Comparison of ENCODE assay signal across 8 mouse cellular contexts in the genomic region with DNA sequence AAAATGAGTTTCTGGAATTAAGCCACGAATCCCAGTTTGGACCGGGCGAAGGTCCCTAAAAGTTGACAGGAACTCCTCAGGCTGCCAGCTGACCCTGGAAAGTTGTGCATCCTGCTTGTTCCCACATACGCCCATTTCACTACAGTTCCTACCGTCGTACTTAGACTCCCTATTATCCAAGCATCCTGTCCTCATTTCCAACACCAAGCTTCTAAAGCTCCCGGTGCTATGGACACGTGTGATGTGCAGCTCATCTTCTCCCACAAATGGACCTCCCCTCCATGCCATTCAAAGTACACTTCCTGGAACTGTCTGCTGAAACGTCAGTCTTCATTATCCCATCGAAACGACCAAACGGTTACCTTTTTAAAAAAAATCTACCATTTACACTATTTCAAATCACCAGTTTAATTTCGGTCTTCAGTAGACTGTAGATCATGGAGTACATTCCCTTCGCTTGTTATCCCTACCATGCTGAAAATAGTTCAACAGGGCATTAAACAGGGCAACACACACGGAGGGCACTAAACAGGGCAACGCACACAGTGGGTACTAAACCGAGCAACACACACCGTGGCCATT. TPM values are rescaled to one million over a fixed set of nuclear protein-coding genes. Genes with fewer than 3 reads are reported as not detected.
DNase-seq lines count a peak whose midpoint lies in the region; ATAC-seq and TF ChIP-seq lines count a peak whose summit lies in the region.

No protein-coding gene starts in this region.

- peak overlapping the region; percentile 64 for H3K27ac ChIP-seq in ES-Bruce4 (ENCODE audit: insufficient read depth, low read length)
- peak overlapping the region; percentile 92 for H3K27ac ChIP-seq in heart, embryonic 13.5 days (replicated peaks)
- H3K27ac ChIP-seq in midbrain, embryonic 10.5 days (replicated peaks), result peak overlapping the region; percentile 99

- H3K36me3 ChIP-seq in ES-Bruce4 (ENCODE audit: control insufficient read depth, insufficient read depth, low read length, poor library complexity, severe bottlenecking), result no peaks in the 10 kb centered on the region
- peaks cover 3% of the 10 kb centered on the region; the same call in 1 of the 2 replicates for H3K36me3 ChIP-seq in heart, embryonic 13.5 days
- peaks cover 4% of the 10 kb centered on the region for H3K36me3 ChIP-seq in midbrain, embryonic 10.5 days

- no peaks in the 10 kb centered on the region for H3K4me1 ChIP-seq in ES-Bruce4 (ENCODE audit: control insufficient read depth, insufficient read depth, low read length)
- H3K4me1 ChIP-seq in heart, embryonic 13.5 days, result peaks cover 25% of the 10 kb centered on the region
- H3K4me1 ChIP-seq in midbrain, embryonic 10.5 days, result peaks cover 25% of the 10 kb centered on the region

- TF ChIP-seq EP300 in ES-Bruce4 (IDR thresholded peaks at IDR 0.05; ENCODE audit: insufficient read depth, low read depth, low read length), result no peak

- no peak for TF ChIP-seq POLR2A in ES-Bruce4 (IDR thresholded peaks at IDR 0.05; ENCODE audit: insufficient read depth, low read length)

- H3K4me2 ChIP-seq in heart, embryonic 13.5 days, result peak overlapping the region; percentile 78

- no peak for TF ChIP-seq CTCF in ES-Bruce4 (IDR thresholded peaks at IDR 0.05; ENCODE audit: low read depth, low read length)

- peak overlapping the region; percentile 81 for H3K4me3 ChIP-seq in ES-Bruce4 (ENCODE audit: low read depth, low read length)
- H3K4me3 ChIP-seq in heart, embryonic 13.5 days, result peak overlapping the region; percentile 97
- peak overlapping the region; percentile 97 for H3K4me3 ChIP-seq in midbrain, embryonic 10.5 days

- H3K9ac ChIP-seq in ES-Bruce4 (ENCODE audit: low read depth, poor library complexity, severe bottlenecking), result peak overlapping the region; percentile 69
- H3K9ac ChIP-seq in heart, embryonic 13.5 days, result peak overlapping the region; percentile 85

- H3K27me3 ChIP-seq in ES-Bruce4 (ENCODE audit: control insufficient read depth, insufficient read depth, low read length, poor library complexity, severe bottlenecking), result no peaks in the 10 kb centered on the region
- H3K27me3 ChIP-seq in heart, embryonic 13.5 days (replicated peaks), result no peaks in the 10 kb centered on the region
- no peaks in the 10 kb centered on the region for H3K27me3 ChIP-seq in midbrain, embryonic 10.5 days (ENCODE audit: low read depth, poor library complexity, severe bottlenecking)

- DNase-seq in frontal cortex, postnatal 25 days (ENCODE audit: low spot score in 2 of 2), result no peak
- DNase-seq in cerebellum, postnatal 25 days, result peak; percentile 14 to 30
- DNase-seq in kidney, postnatal 25 days, result peak; percentile 26 to 45
- peak; percentile 18 for DNase-seq in midbrain, embryonic 10.5 days (ENCODE audit: low spot score)

- WGBS in heart, embryonic 13.5 days, result 10% methylated on average over 18 of the region's 18 CpGs
- WGBS in midbrain, embryonic 10.5 days, result 17% methylated on average over 18 of the region's 18 CpGs

- no peaks in the 10 kb centered on the region for H3K9me3 ChIP-seq in ES-Bruce4 (replicated peaks; ENCODE audit: control insufficient read depth, insufficient read depth, low read length, poor library complexity, severe bottlenecking)
- H3K9me3 ChIP-seq in heart, embryonic 13.5 days, result no peaks in the 10 kb centered on the region
- H3K9me3 ChIP-seq in midbrain, embryonic 10.5 days (replicated peaks), result no peaks in the 10 kb centered on the region

- peak; percentile 9 for ATAC-seq in frontal cortex, adult (ENCODE audit: low TSS enrichment)
- no peak for ATAC-seq in heart, embryonic 13.5 days (ENCODE audit: extremely low read depth, insufficient number of reproducible peaks, low FRiP score, low TSS enrichment)
- ATAC-seq in activated CD4-positive, CD25-positive, alpha-beta regulatory T cell, adult 4 months, result no peak

RNA-seq across cellular contexts. Expression of gene Usp1, which starts 1.5 kb away (rescaled TPM):
- 75.5 and 80.1 TPM in 2 replicates for polyA plus RNA-seq in ES-Bruce4 (2011; ENCODE audit: insufficient read depth, insufficient read length, low read depth, missing spikeins)
- 44.3 and 47.7 TPM in 2 replicates for polyA plus RNA-seq in heart, embryonic 13.5 days (2015; fragmentation: Nextera tagmentation; extraction: Ambion mirVana)
- 103 and 116 TPM in 2 replicates for polyA plus RNA-seq in midbrain, embryonic 10.5 days (2016; fragmentation: Nextera tagmentation; extraction: Ambion mirVana)
- polyA plus RNA-seq in activated CD4-positive, CD25-positive, alpha-beta regulatory T cell, adult 4 months (2017; shearing (Covaris generic)), result 10 to 100 TPM; 20.7 to 21.5 TPM

Comparison
In these comparisons a context has a peak if more than half of its experiments do, and no peak if none do; other contexts are left out.
1. DNase-seq: peak in cerebellum, postnatal 25 days (2 of 2), kidney, postnatal 25 days (2 of 2) and midbrain, embryonic 10.5 days (single experiment); none in frontal cortex, postnatal 25 days (0 of 2).
2. Peak in every context shown above with its lines, with median percentiles within 50 percentile points of each other: H3K27ac ChIP-seq and H3K4me3 ChIP-seq.